Mouse (Mus musculus) spleen, adult 2 months (tissue): ENCODE data around the gene Olfr868. TPM values are rescaled to one million over a fixed set of nuclear protein-coding genes. Genes with fewer than 3 reads are reported as not detected.

Source experiments
- DNase-seq, 2 experiments: peaks; one replicate each; pipeline versions ENCODE4 v3.0.0 to v3.0.0-alpha.2; 2012 to 2021; ENCODE audit warnings: low spot score in 2 of 2, low read depth in 1 of 2
- H3K27ac ChIP-seq: fragments of 200-500 bp; 2 replicates; pipeline ENCODE4 v1.5.1; 2012; ENCODE audit warnings: low read length, inconsistent platforms; ENCODE audit not compliant: insufficient read depth
- H3K27me3 ChIP-seq: fragments of 200-500 bp; 2 replicates; pipeline ENCODE4 v1.6.1; 2012; ENCODE audit warnings: mild to moderate bottlenecking, moderate library complexity, low read length, inconsistent platforms; ENCODE audit not compliant: control insufficient read depth, insufficient read depth
- H3K36me3 ChIP-seq: fragments of 200-500 bp; 2 replicates; pipeline ENCODE4 v1.6.1; 2012; ENCODE audit warnings: mild to moderate bottlenecking, low read length, inconsistent platforms; ENCODE audit not compliant: control insufficient read depth, insufficient read depth
- H3K4me1 ChIP-seq: fragments of 200-500 bp; 2 replicates; pipeline ENCODE4 v1.6.1; 2011; ENCODE audit warnings: inconsistent platforms; ENCODE audit not compliant: control insufficient read depth, insufficient read depth, insufficient read length
- H3K4me3 ChIP-seq: fragments of 200-500 bp; 2 replicates; pipeline ENCODE4 v1.5.1; 2011; ENCODE audit warnings: mild to moderate bottlenecking, inconsistent platforms; ENCODE audit not compliant: insufficient read depth, insufficient read length; ENCODE audit errors: extremely low read depth
- CTCF ChIP-seq: fragments of 200-500 bp; IDR thresholded peaks from 2 replicates; pipeline ENCODE4 v1.5.1; 2011; ENCODE audit warnings: mild to moderate bottlenecking, inconsistent platforms; ENCODE audit not compliant: insufficient read depth, insufficient read length, insufficient replicate concordance; ENCODE audit errors: extremely low read depth
- POLR2A ChIP-seq: fragments of 200-500 bp; IDR thresholded peaks from 2 replicates; pipeline ENCODE4 v1.6.1; 2011; ENCODE audit warnings: low read depth, low read length, inconsistent platforms
- WGBS: fragments of 180-500 bp; shearing (Covaris S2); methylation state at CpG from one replicate; pipeline ENCODE4 v1.1.7; 2018; 5-methylcytosine and 5-hydroxymethylcytosine counted together
- polyA plus RNA-seq: library from polyadenylated mRNA; depleted of rRNA; stranded (reverse); fragments of >200 nt; gene quantifications from 2 replicates; pipeline ENCODE4 v1.2.3, GENCODE M21; 2012; rRNA removed

Olfr868 gene
- not detected in 2 replicates for polyA plus RNA-seq

GRCm38 (mm10) chr9:20098326-20098725 lies at the start of gene Olfr868:
Gene Olfr868, plus strand, starts transcription at chr9:20098626.
- Histone ChIP-seq H3K4me3 (no peak within 1 kb of the TSS), H3K4me1 (no peaks in the 10 kb centered on the region), H3K27ac (no peak within 1 kb of the TSS), H3K36me3 (no peaks in the 10 kb centered on the region), H3K27me3 (no peaks in the 10 kb centered on the region)
- TF ChIP-seq POLR2A: no peak
- TF ChIP-seq CTCF: no peak
- WGBS: 34% methylated on average over 2 of the region's 2 CpGs
- no peak for DNase-seq

- H3K36me3 ChIP-seq: no peaks in the 10 kb centered on the region
- no peak within 1 kb of the TSS for H3K27ac ChIP-seq
- H3K4me3 ChIP-seq: no peak within 1 kb of the TSS
- TF ChIP-seq CTCF (no peak), POLR2A (no peak)
- no peaks in the 10 kb centered on the region for H3K4me1 ChIP-seq
- no peaks in the 10 kb centered on the region for H3K27me3 ChIP-seq
- WGBS: 62% methylated on average over 1 of the region's 1 CpGs
- no peak for DNase-seq
Observed at GRCm38 (mm10) chr9:20057462-20057861, 41.0 kb upstream of the Olfr868 start, which contains the start of gene Olfr867. Gene Olfr867, minus strand, starts transcription at chr9:20057562.

- 79% methylated on average over 3 of the region's 3 CpGs for WGBS
- no peak for DNase-seq
- H3K4me1 ChIP-seq: no peaks in the 10 kb centered on the region
- no peaks in the 10 kb centered on the region for H3K27me3 ChIP-seq
- H3K36me3 ChIP-seq: no peaks in the 10 kb centered on the region
- TF ChIP-seq CTCF (no peak), POLR2A (no peak)
- H3K4me3 ChIP-seq: no peak overlapping the region
- H3K27ac ChIP-seq: no peak overlapping the region
Observed at GRCm38 (mm10) chr9:20070236-20070635, 28.2 kb upstream of the Olfr868 start.

- Histone ChIP-seq H3K36me3 (no peaks in the 10 kb centered on the region), H3K27ac (no peak overlapping the region), H3K4me1 (no peaks in the 10 kb centered on the region), H3K27me3 (no peaks in the 10 kb centered on the region), H3K4me3 (no peak overlapping the region)
- no peak for DNase-seq
- TF ChIP-seq CTCF: no peak
- no peak for TF ChIP-seq POLR2A
- WGBS: 92% methylated on average over 1 of the region's 1 CpGs
Observed at GRCm38 (mm10) chr9:20071291-20071690, 27.1 kb upstream of the Olfr868 start.

- H3K27ac ChIP-seq: no peak overlapping the region
- no peaks in the 10 kb centered on the region for H3K4me1 ChIP-seq
- H3K36me3 ChIP-seq: no peaks in the 10 kb centered on the region
- H3K27me3 ChIP-seq: no peaks in the 10 kb centered on the region
- WGBS: 61% methylated on average over 7 of the region's 7 CpGs
- no peak overlapping the region for H3K4me3 ChIP-seq
- DNase-seq: no peak
- TF ChIP-seq CTCF: no peak
- no peak for TF ChIP-seq POLR2A
Observed at GRCm38 (mm10) chr9:20073523-20074177, 24.8 kb upstream of the Olfr868 start.

- Histone ChIP-seq H3K27me3 (no peaks in the 10 kb centered on the region), H3K36me3 (no peaks in the 10 kb centered on the region), H3K4me3 (no peak within 1 kb of the TSS), H3K4me1 (no peaks in the 10 kb centered on the region), H3K27ac (no peak within 1 kb of the TSS)
- TF ChIP-seq CTCF: no peak
- TF ChIP-seq POLR2A: no peak
- no peak for DNase-seq
- 80% methylated on average over 2 of the region's 2 CpGs for WGBS
Observed at GRCm38 (mm10) chr9:20128709-20129108, 30.3 kb downstream of the Olfr868 start, which contains the start of gene Olfr869. Gene Olfr869, plus strand, starts transcription at chr9:20129009.

- WGBS: 87% methylated on average over 3 of the region's 3 CpGs
- Histone ChIP-seq H3K4me3 (no peak overlapping the region), H3K27me3 (no peaks in the 10 kb centered on the region), H3K36me3 (no peaks in the 10 kb centered on the region), H3K4me1 (no peaks in the 10 kb centered on the region), H3K27ac (no peak overlapping the region)
- no peak for TF ChIP-seq CTCF
- no peak for TF ChIP-seq POLR2A
- no peak for DNase-seq
Observed at GRCm38 (mm10) chr9:20149706-20150105, 51.3 kb downstream of the Olfr868 start.

Other genes with a start within 250 kb of the Olfr868 start
- gene Olfr860, start 248.9 kb upstream of the Olfr868 start, polyA plus RNA-seq: not detected in 2 replicates
- gene Olfr862, start 210.6 kb upstream of the Olfr868 start, polyA plus RNA-seq: not detected in 2 replicates
- gene Olfr77, start 181.8 kb upstream of the Olfr868 start, polyA plus RNA-seq: not detected in 2 replicates
- gene Olfr866, start 70.6 kb upstream of the Olfr868 start, polyA plus RNA-seq: not detected in 2 replicates
- gene Olfr867, start 41.1 kb upstream of the Olfr868 start, polyA plus RNA-seq: not detected in 2 replicates
- gene Olfr869, start 30.4 kb downstream of the Olfr868 start, polyA plus RNA-seq: not detected in 2 replicates
- not detected in 2 replicates for gene Olfr870, start 75.4 kb downstream of the Olfr868 start, polyA plus RNA-seq
- not detected in 2 replicates for gene Olfr871, start 113.6 kb downstream of the Olfr868 start, polyA plus RNA-seq
- not detected in 2 replicates for gene Olfr872, start 138.5 kb downstream of the Olfr868 start, polyA plus RNA-seq
- gene Olfr39, start 183.7 kb downstream of the Olfr868 start, polyA plus RNA-seq: not detected in 2 replicates
- not detected in 2 replicates for gene Olfr873, start 199.9 kb downstream of the Olfr868 start, polyA plus RNA-seq
- gene Olfr18, start 237.5 kb downstream of the Olfr868 start, polyA plus RNA-seq: not detected in 2 replicates